Mouse (Mus musculus) G1E (cell line): Measurements from ENCODE around the gene Gm20815. TPM values are rescaled to one million over a fixed set of nuclear protein-coding genes. Genes with fewer than 3 reads are reported as not detected.
"Not testable (repeated sequence)": the region's sequence is repeated elsewhere in the genome, so short reads cannot be mapped to it uniquely, and the experiment has no call there.

Experiments
- ATAC-seq: 2 replicates; pipeline ENCODE4 v1.8.0; 2016; ENCODE audit warnings: mild to moderate bottlenecking; ENCODE audit not compliant: insufficient number of reproducible peaks, poor library complexity, low FRiP score, severe bottlenecking; ENCODE audit errors: extremely low read depth
- DNase-seq: peaks from one replicate; pipeline ENCODE4 v3.0.0; 2012; ENCODE audit warnings: low spot score
- H3K27me3 ChIP-seq: 2 replicates; pipeline ENCODE4 v1.6.1; 2012; ENCODE audit warnings: mild to moderate bottlenecking, low read length, inconsistent platforms; ENCODE audit not compliant: insufficient read depth
- H3K36me3 ChIP-seq: replicated peaks from 2 replicates; pipeline ENCODE3; 2012; ENCODE audit warnings: mild to moderate bottlenecking, inconsistent platforms
- H3K4me1 ChIP-seq: 2 replicates; pipeline ENCODE4 v1.6.1; 2012; ENCODE audit warnings: low read depth, low read length, inconsistent platforms, mixed read lengths; ENCODE audit not compliant: insufficient read depth
- H3K4me3 ChIP-seq: 2 replicates; pipeline ENCODE4 v1.5.1; 2012; ENCODE audit warnings: low read depth, mild to moderate bottlenecking, inconsistent platforms, low read length, moderate library complexity, mixed read lengths
- H3K9me3 ChIP-seq: replicated peaks from 2 replicates; pipeline ENCODE4 v1.6.1; 2012; ENCODE audit warnings: inconsistent platforms
- polyA plus RNA-seq: library from polyadenylated mRNA; stranded (reverse); fragments of >175 nt; gene quantifications from 2 replicates; pipeline ENCODE4 v1.2.3, GENCODE M21; 2012
- total RNA-seq, 2 experiments: library from RNA; stranded (forward) in 1 of 2; stranded (reverse) in 1 of 2; fragments of 200-1000 nt in 1 of 2; fragments of >200 nt in 1 of 2; fragmentation: Nextera tagmentation in 1 of 2; gene quantifications; 2 replicates each; pipeline ENCODE4 v1.2.3; 2014 to 2017

Gene Gm20815
- total RNA-seq (2014; fragmentation: Nextera tagmentation), result not detected in 2 replicates
- total RNA-seq (2017), result not detected in 2 replicates
- polyA plus RNA-seq, result not detected in 2 replicates

DNA sequence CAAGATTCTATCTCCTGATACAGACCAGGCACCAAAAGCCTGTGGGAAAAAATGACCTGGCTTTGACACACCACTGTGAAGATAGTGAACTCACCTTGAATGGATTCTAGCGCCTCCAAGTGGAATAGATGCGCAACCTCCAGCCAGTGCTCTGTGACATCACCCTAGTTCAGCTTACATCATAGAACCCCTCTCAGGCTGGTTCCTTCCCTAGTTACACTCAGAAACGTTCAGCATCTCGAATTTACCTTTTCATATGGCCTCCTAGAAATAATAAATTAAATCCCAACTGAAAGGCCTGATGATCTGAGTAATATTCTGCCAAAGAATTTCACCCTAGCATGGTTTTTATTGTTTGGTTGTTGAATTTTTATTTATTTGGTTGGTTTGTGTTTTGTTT, at the start of gene Gm20815:
TSS of gene Gm20815 (minus strand) at position 101 of the 400 bp plus-strand sequence.
- not testable (repeated sequence) for H3K9me3 ChIP-seq, DNase-seq, H3K36me3 ChIP-seq, H3K27me3 ChIP-seq, H3K4me1 ChIP-seq, H3K4me3 ChIP-seq, ATAC-seq
